Mouse (Mus musculus) liver, adult 2 months (tissue): ENCODE data around the gene Snd1. TPM values are rescaled to one million over a fixed set of nuclear protein-coding genes. Genes with fewer than 3 reads are reported as not detected.

Experiments
- DNase-seq: peaks from one replicate; pipeline ENCODE4 v3.0.0-alpha.2; 2011; ENCODE audit warnings: low read depth, low spot score; ENCODE audit errors: extremely low read depth
- H3K27ac ChIP-seq: fragments of 200-500 bp; replicated peaks from 2 replicates; pipeline ENCODE4 v1.5.1; 2012; ENCODE audit warnings: low read depth, mild to moderate bottlenecking, control low read depth, inconsistent platforms, low read length; ENCODE audit not compliant: insufficient read depth
- H3K27me3 ChIP-seq: fragments of 200-500 bp; 2 replicates; pipeline ENCODE4 v1.6.1; 2012; ENCODE audit warnings: mild to moderate bottlenecking, moderate library complexity, low read length, inconsistent platforms; ENCODE audit not compliant: control insufficient read depth, insufficient read depth
- H3K36me3 ChIP-seq: fragments of 200-500 bp; 2 replicates; pipeline ENCODE4 v1.6.1; 2012; ENCODE audit warnings: low read length, inconsistent platforms; ENCODE audit not compliant: control insufficient read depth, insufficient read depth
- H3K4me1 ChIP-seq: fragments of 200-500 bp; 2 replicates; pipeline ENCODE4 v1.6.1; 2011; ENCODE audit warnings: low read length; ENCODE audit not compliant: control insufficient read depth, insufficient read depth
- H3K4me3 ChIP-seq: fragments of 200-500 bp; 2 replicates; pipeline ENCODE4 v1.5.1; 2011; ENCODE audit warnings: low read depth, mild to moderate bottlenecking, control low read depth, low read length, moderate library complexity; ENCODE audit not compliant: insufficient read depth
- H3K79me2 ChIP-seq: fragments of 200-500 bp; 2 replicates; pipeline ENCODE4 v1.6.1; 2012; ENCODE audit warnings: inconsistent platforms, mild to moderate bottlenecking, low read length, moderate library complexity; ENCODE audit not compliant: control insufficient read depth, insufficient read depth
- H3K9ac ChIP-seq: fragments of 200-500 bp; 2 replicates; pipeline ENCODE4 v1.6.1; 2012; ENCODE audit warnings: low read depth, mild to moderate bottlenecking, control low read depth, inconsistent platforms, low read length
- CTCF ChIP-seq: fragments of 200-500 bp; IDR thresholded peaks from 2 replicates; pipeline ENCODE4 v1.5.1; 2011; ENCODE audit warnings: low read depth, low read length, control low read depth
- POLR2A ChIP-seq: fragments of 200-500 bp; IDR thresholded peaks from 2 replicates; pipeline ENCODE4 v1.6.1; 2011; ENCODE audit warnings: low read length, control low read depth; ENCODE audit not compliant: insufficient read depth; ENCODE audit errors: extremely low read depth
- WGBS: fragments of 180-500 bp; shearing (Covaris S2); methylation state at CpG from one replicate; pipeline ENCODE4 v1.1.7; 2018; 5-methylcytosine and 5-hydroxymethylcytosine counted together
- polyA plus RNA-seq: library from polyadenylated mRNA; depleted of rRNA; stranded (reverse); fragments of >200 nt; gene quantifications from 2 replicates; pipeline ENCODE4 v1.2.3, GENCODE M21; 2012
- total RNA-seq: library from RNA; depleted of rRNA; stranded (reverse); fragments of >200 nt; gene quantifications from 2 replicates; pipeline ENCODE4 v1.2.3, GENCODE M21; 2014

The Snd1 gene
- total and polyA plus RNA-seq, 2 experiments, result 64.2 to 88.6 TPM

DNA sequence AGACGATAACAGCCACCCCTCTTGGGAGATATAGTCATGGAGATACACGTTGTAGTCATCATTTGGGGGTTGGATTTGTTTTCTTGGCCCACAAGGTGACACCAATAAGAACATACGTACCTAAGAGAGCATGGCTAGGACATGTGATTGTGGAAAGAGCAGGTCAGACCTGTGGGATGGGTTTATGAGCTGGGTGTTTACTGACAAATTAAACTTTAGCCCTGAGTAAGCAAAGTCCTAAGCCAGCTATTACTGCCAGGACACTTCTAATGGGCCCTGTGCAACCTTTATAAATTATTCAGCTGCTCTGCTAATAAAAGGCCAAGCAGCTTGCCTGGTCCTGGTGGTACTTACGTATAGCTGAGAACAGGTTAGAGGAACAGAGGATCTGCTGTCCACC is 283.4 kb downstream of the Snd1 start:
- TF ChIP-seq CTCF, result no peak
- no peak for TF ChIP-seq POLR2A
- no peak overlapping the region for H3K4me3 ChIP-seq
- no peaks in the 10 kb centered on the region for H3K27me3 ChIP-seq
- DNase-seq, result peak; percentile 98
- H3K79me2 ChIP-seq, result no peaks in the 10 kb centered on the region
- peaks cover 13% of the 10 kb centered on the region for H3K4me1 ChIP-seq
- peaks cover 4% of the 10 kb centered on the region; the same call in 1 of the 2 replicates for H3K36me3 ChIP-seq
- H3K9ac ChIP-seq, result peak overlapping the region; percentile 45; the same call in 1 of the 2 replicates
- peak overlapping the region; percentile 67 for H3K27ac ChIP-seq
- 31% methylated on average over 4 of the region's 4 CpGs for WGBS

DNA sequence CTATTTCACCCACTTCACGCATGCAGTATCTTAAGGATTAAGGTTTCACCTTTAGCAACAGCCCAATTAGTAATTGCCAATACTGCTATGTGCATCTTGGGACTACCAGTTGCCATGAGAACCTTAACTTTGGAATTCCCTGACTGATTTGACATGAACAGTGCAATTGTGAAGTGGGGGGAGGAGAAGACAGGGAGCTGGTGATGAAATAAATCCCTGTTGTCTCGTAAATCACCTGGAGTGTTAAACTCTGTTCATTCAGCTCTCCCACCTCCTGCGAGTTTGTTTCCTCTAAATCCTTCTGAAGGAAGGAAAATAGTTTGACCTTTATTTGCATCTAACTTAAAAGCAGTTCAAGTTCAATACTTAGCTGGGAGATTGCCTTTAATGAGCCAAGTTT is 286.8 kb downstream of the Snd1 start:
- no peaks in the 10 kb centered on the region for H3K79me2 ChIP-seq
- H3K36me3 ChIP-seq, result no peaks in the 10 kb centered on the region; the same call in 1 of the 2 replicates
- H3K4me3 ChIP-seq, result no peak overlapping the region
- no peak for DNase-seq
- peaks cover 13% of the 10 kb centered on the region for H3K4me1 ChIP-seq
- no peak for TF ChIP-seq POLR2A
- TF ChIP-seq CTCF, result no peak
- no peaks in the 10 kb centered on the region for H3K27me3 ChIP-seq
- no peak overlapping the region for H3K9ac ChIP-seq
- 84% methylated on average over 3 of the region's 3 CpGs for WGBS
- no peak overlapping the region for H3K27ac ChIP-seq

DNA sequence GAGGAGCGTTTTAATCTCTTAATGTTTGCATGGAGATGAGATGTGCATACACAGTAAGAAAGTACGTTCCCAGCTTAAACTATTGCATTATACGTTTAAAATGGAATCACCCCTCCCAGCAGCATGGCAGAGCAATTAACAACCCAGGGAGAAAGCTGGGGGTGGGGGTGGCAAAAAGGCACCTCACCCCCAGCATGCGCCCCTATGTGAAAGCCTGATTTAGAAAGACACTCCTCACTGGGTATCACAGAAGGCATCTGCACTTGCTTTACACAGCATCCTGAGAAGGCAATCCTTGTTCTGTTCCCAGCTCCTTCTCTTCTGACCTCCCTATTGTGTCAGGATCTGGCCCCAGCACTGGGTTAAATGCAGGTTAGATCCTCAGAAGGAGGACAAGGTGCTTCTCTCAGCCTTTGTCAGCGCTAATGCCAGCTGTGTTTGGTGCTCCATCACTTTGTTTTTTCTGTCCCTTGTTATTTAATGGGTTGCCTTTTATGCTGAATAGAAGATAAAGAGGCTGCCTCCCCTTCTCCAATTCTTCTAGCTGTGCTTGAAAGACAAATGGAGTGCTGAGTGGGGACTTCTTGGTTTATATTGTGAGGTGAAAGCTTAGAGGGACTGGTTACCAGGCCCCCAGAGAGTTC is 287.3 kb downstream of the Snd1 start:
- H3K79me2 ChIP-seq, result no peaks in the 10 kb centered on the region
- H3K4me3 ChIP-seq, result no peak overlapping the region
- no peak overlapping the region for H3K27ac ChIP-seq
- peaks cover 13% of the 10 kb centered on the region for H3K4me1 ChIP-seq
- TF ChIP-seq CTCF, result no peak
- TF ChIP-seq POLR2A, result no peak
- H3K36me3 ChIP-seq, result peaks cover 2% of the 10 kb centered on the region; the same call in 1 of the 2 replicates
- H3K9ac ChIP-seq, result no peak overlapping the region
- no peak for DNase-seq
- no peaks in the 10 kb centered on the region for H3K27me3 ChIP-seq
- WGBS, result 84% methylated on average over 5 of the region's 5 CpGs

DNA sequence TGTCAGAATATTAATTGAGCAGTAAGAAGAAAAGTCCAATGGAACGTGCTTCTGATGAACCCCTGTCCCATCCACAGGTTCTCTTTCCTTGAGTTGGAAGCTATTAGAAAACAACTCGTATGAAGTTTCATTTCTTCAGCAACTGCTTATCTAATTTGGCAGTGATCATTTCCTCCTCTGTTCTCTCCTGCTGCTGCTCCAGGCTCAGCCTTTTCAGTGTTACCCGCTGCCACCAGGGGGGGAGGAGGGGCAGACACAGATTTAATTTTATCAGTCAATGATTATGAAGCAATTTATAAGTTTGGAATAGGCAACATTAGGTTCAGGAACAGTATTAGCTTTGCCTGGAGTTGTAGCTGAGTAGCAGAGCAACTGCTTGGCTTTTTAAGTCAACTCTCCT is 291.7 kb downstream of the Snd1 start:
- Histone ChIP-seq H3K4me3 (no peak overlapping the region), H3K27me3 (no peaks in the 10 kb centered on the region), H3K36me3 (peaks cover 3% of the 10 kb centered on the region), H3K79me2 (no peaks in the 10 kb centered on the region; the same call in 1 of the 2 replicates), H3K4me1 (no peaks in the 10 kb centered on the region; the same call in 1 of the 2 replicates), H3K27ac (no peak overlapping the region), H3K9ac (no peak overlapping the region)
- no peak for TF ChIP-seq POLR2A
- peak; percentile 28; the same call in 1 of the 2 replicates for TF ChIP-seq CTCF
- DNase-seq, result no peak
- WGBS, result 60% methylated on average over 3 of the region's 3 CpGs

DNA sequence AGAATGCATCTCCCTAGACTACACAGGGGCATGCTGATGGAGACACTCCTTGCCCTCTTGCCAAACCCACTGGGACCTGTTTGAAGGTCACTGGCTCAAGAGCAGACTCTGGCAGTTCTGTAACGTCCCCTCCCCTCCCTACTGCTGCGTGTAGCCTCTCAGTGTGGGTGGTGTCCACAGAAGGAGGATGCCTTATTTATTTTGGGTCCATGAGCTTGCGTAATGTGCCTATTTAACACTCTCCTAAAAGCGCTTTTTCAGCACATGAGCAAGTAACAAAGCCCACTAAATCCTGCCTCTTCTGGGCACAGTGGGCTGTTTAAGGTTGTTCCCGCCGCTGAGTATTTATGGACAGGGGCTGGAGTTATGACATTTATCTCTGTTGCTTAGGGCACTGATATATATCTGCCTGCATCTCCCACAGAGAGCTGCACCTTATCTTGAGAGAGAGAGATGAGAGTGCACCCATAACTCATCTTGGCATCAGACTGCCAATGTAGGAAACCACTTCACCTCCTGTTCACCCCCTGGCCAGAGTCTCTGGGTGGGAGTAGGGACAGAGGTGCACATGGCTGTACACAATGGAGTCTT is 293.0 kb downstream of the Snd1 start:
- Histone ChIP-seq H3K27me3 (no peaks in the 10 kb centered on the region), H3K36me3 (peaks cover 3% of the 10 kb centered on the region), H3K79me2 (no peaks in the 10 kb centered on the region; the same call in 1 of the 2 replicates), H3K4me1 (no peaks in the 10 kb centered on the region; the same call in 1 of the 2 replicates), H3K9ac (no peak overlapping the region), H3K27ac (no peak overlapping the region), H3K4me3 (no peak overlapping the region)
- WGBS, result 60% methylated on average over 6 of the region's 6 CpGs
- TF ChIP-seq POLR2A (no peak), CTCF (no peak)
- no peak for DNase-seq

DNA sequence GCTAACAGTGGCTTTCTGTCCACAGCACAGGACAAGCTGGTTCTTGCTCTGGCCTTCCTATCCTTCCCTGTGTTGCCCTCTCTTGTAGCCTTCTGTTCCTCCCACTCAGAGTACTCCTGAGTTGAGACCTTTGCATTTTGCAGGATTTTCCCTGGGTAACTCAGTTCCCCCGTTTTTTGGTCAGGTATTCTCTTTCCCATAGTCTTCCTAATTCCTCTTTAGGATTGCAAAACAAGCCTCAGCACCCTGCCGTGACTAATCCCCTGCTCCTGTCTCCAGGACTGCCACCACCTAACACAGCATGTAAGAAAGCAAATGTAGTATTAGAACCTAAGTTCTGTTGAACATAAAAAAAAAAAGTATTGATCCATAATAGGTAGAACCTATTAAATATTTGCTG is 296.4 kb downstream of the Snd1 start:
- no peaks in the 10 kb centered on the region; the same call in 1 of the 2 replicates for H3K79me2 ChIP-seq
- WGBS, result 67% methylated on average over 2 of the region's 2 CpGs
- no peak overlapping the region for H3K27ac ChIP-seq
- no peak overlapping the region for H3K9ac ChIP-seq
- no peak for TF ChIP-seq CTCF
- no peak for TF ChIP-seq POLR2A
- peaks cover 6% of the 10 kb centered on the region for H3K36me3 ChIP-seq
- no peak for DNase-seq
- no peaks in the 10 kb centered on the region for H3K27me3 ChIP-seq
- H3K4me1 ChIP-seq, result no peaks in the 10 kb centered on the region; the same call in 1 of the 2 replicates
- H3K4me3 ChIP-seq, result no peak overlapping the region
